In genomic region chr6:31268057-31268456, GRCm38 (mm10) we compare ENCODE assay signal across 27 mouse cellular contexts.
A peak's percentile ranks its signal among the peaks of the same experiment; 100 is the strongest.
DNase-seq lines count a peak whose midpoint lies in the region; ATAC-seq and TF ChIP-seq lines count a peak whose summit lies in the region.
"Had no signal": no experiment of that assay in that cellular context is flagged by ENCODE, and none has a peak within 500 bp of the region (broad histone marks: within the 10 kb centered on the region; RNA-seq: fewer than 3 reads in every experiment).

No protein-coding gene starts in this region.

- WGBS in heart, embryonic 11.5 days (ENCODE audit: insufficient replicate concordance): 48% methylated on average over 2 of the region's 2 CpGs
- WGBS in stomach, embryonic 16.5 days: 52% methylated on average over 2 of the region's 2 CpGs
- WGBS in kidney, embryonic 16.5 days: 57% methylated on average over 2 of the region's 2 CpGs

- H3K9me3 ChIP-seq in heart, embryonic 11.5 days (replicated peaks; ENCODE audit: control insufficient read depth, low read length): no peaks in the 10 kb centered on the region
- no peaks in the 10 kb centered on the region for H3K9me3 ChIP-seq in ES-Bruce4 (replicated peaks; ENCODE audit: control insufficient read depth, insufficient read depth, low read length, poor library complexity, severe bottlenecking)
- H3K9me3 ChIP-seq in stomach, embryonic 16.5 days (replicated peaks; ENCODE audit: control insufficient read depth, low read length): no peaks in the 10 kb centered on the region
- no peaks in the 10 kb centered on the region for H3K9me3 ChIP-seq in kidney, embryonic 16.5 days (ENCODE audit: low read length)
- H3K9me3 ChIP-seq: embryonic facial prominence, embryonic 12.5 days; embryonic facial prominence, embryonic 15.5 days; forebrain, embryonic 10.5 days; forebrain, embryonic 12.5 days; G1E had no signal

- no peak for ATAC-seq in heart, embryonic 11.5 days (replicated peaks; ENCODE audit: insufficient number of reproducible peaks, low FRiP score, low TSS enrichment)
- ATAC-seq in stomach, embryonic 16.5 days (ENCODE audit: insufficient read depth, low FRiP score): peak; percentile 29; the same call in 1 of the 2 replicates
- no peak for ATAC-seq in kidney, embryonic 16.5 days (ENCODE audit: low FRiP score, low TSS enrichment)
- ATAC-seq: activated CD4-positive, CD25-positive, alpha-beta regulatory T cell, adult 4 months; forebrain, embryonic 14.5 days; forebrain, embryonic 16.5 days; Patski had no signal

- H3K4me3 ChIP-seq in heart, embryonic 11.5 days (ENCODE audit: low read depth, low read length): no peak overlapping the region
- no peak overlapping the region for H3K4me3 ChIP-seq in ES-Bruce4 (ENCODE audit: low read depth, low read length)
- no peak overlapping the region for H3K4me3 ChIP-seq in stomach, embryonic 16.5 days (replicated peaks; ENCODE audit: low read length)
- H3K4me3 ChIP-seq in kidney, embryonic 16.5 days (ENCODE audit: low read length): no peak overlapping the region
- H3K4me3 ChIP-seq: embryonic facial prominence, embryonic 12.5 days; embryonic facial prominence, embryonic 15.5 days; erythroblast, embryonic 14.5 days; forebrain, embryonic 10.5 days; forebrain, embryonic 12.5 days had no signal

- TF ChIP-seq POLR2A in ES-Bruce4 (IDR thresholded peaks at IDR 0.05; ENCODE audit: insufficient read depth, low read length): no peak

- H3K4me1 ChIP-seq in heart, embryonic 11.5 days (ENCODE audit: control insufficient read depth, insufficient read depth, low read length): no peaks in the 10 kb centered on the region
- peaks cover 2% of the 10 kb centered on the region for H3K4me1 ChIP-seq in ES-Bruce4 (ENCODE audit: control insufficient read depth, insufficient read depth, low read length)
- H3K4me1 ChIP-seq in stomach, embryonic 16.5 days (ENCODE audit: control insufficient read depth, insufficient read depth, low read length): no peaks in the 10 kb centered on the region
- no peaks in the 10 kb centered on the region for H3K4me1 ChIP-seq in kidney, embryonic 16.5 days (ENCODE audit: insufficient read depth, low read length)
- H3K4me1 ChIP-seq: embryonic facial prominence, embryonic 12.5 days; embryonic facial prominence, embryonic 15.5 days; forebrain, embryonic 10.5 days; forebrain, embryonic 12.5 days had no signal

- DNase-seq in heart, adult 11 months: peak; percentile 82
- peak; percentile 78 for DNase-seq in urinary bladder, postnatal 14 days (ENCODE audit: low spot score)
- DNase-seq in urinary bladder, postnatal 10 days (ENCODE audit: low spot score): no peak
- no peak for DNase-seq in gastrocnemius, postnatal 25 days
- DNase-seq: adrenal gland, adult 8-10 months; adrenal gland, postnatal 14 days; cerebellum, adult 11 months; cerebellum, adult 18-20 months; cerebellum, adult 8-10 months; cerebellum, adult 9-11 months; cerebellum, postnatal 14 days; cerebellum, postnatal 36 days; embryo, embryonic 11 days had no signal

- H3K4me2 ChIP-seq in heart, embryonic 11.5 days: no peak overlapping the region
- no peak overlapping the region for H3K4me2 ChIP-seq in stomach, embryonic 16.5 days (ENCODE audit: low read depth, low read length)
- H3K4me2 ChIP-seq in kidney, embryonic 16.5 days (replicated peaks; ENCODE audit: low read depth, low read length): no peak overlapping the region
- H3K4me2 ChIP-seq: embryonic facial prominence, embryonic 12.5 days; embryonic facial prominence, embryonic 15.5 days; forebrain, embryonic 12.5 days had no signal

- H3K27me3 ChIP-seq in heart, embryonic 11.5 days (ENCODE audit: control insufficient read depth, insufficient read depth, low read length): peaks cover 2% of the 10 kb centered on the region; the same call in 1 of the 2 replicates
- no peaks in the 10 kb centered on the region for H3K27me3 ChIP-seq in ES-Bruce4 (ENCODE audit: control insufficient read depth, insufficient read depth, low read length, poor library complexity, severe bottlenecking)
- H3K27me3 ChIP-seq in stomach, embryonic 16.5 days (ENCODE audit: control insufficient read depth, insufficient read depth, low read length): no peaks in the 10 kb centered on the region
- no peaks in the 10 kb centered on the region for H3K27me3 ChIP-seq in kidney, embryonic 16.5 days (ENCODE audit: insufficient read depth, low read length)
- H3K27me3 ChIP-seq: embryonic facial prominence, embryonic 12.5 days; embryonic facial prominence, embryonic 15.5 days; forebrain, embryonic 12.5 days; Patski had no signal

- TF ChIP-seq CTCF in ES-Bruce4 (IDR thresholded peaks at IDR 0.05; ENCODE audit: low read depth, low read length): no peak

- no peak overlapping the region for H3K9ac ChIP-seq in heart, embryonic 11.5 days (ENCODE audit: low read depth, low read length)
- no peak overlapping the region for H3K9ac ChIP-seq in ES-Bruce4 (ENCODE audit: low read depth, poor library complexity, severe bottlenecking)
- no peak overlapping the region for H3K9ac ChIP-seq in stomach, embryonic 16.5 days (ENCODE audit: low read length)
- H3K9ac ChIP-seq in kidney, embryonic 16.5 days (replicated peaks; ENCODE audit: low read length): no peak overlapping the region
- H3K9ac ChIP-seq: embryonic facial prominence, embryonic 12.5 days; embryonic facial prominence, embryonic 15.5 days; forebrain, embryonic 12.5 days had no signal

- no peaks in the 10 kb centered on the region for H3K36me3 ChIP-seq in heart, embryonic 11.5 days (ENCODE audit: control insufficient read depth, insufficient read depth, low read length)
- H3K36me3 ChIP-seq in ES-Bruce4 (ENCODE audit: control insufficient read depth, insufficient read depth, low read length, poor library complexity, severe bottlenecking): no peaks in the 10 kb centered on the region
- H3K36me3 ChIP-seq in stomach, embryonic 16.5 days (ENCODE audit: control insufficient read depth, insufficient read depth, low read length): no peaks in the 10 kb centered on the region
- H3K36me3 ChIP-seq in kidney, embryonic 16.5 days (ENCODE audit: insufficient read depth, low read length): no peaks in the 10 kb centered on the region
- H3K36me3 ChIP-seq: embryonic facial prominence, embryonic 12.5 days; embryonic facial prominence, embryonic 15.5 days; forebrain, embryonic 10.5 days; forebrain, embryonic 12.5 days; G1E had no signal

- TF ChIP-seq EP300 in ES-Bruce4 (IDR thresholded peaks at IDR 0.05; ENCODE audit: insufficient read depth, low read depth, low read length): 0 out of 2 replicates have a peak, but pooled peaks have one; percentile 35

- H3K27ac ChIP-seq in heart, embryonic 11.5 days (ENCODE audit: low read depth, low read length): no peak overlapping the region
- no peak overlapping the region for H3K27ac ChIP-seq in ES-Bruce4 (ENCODE audit: insufficient read depth, low read length)
- H3K27ac ChIP-seq in stomach, embryonic 16.5 days (ENCODE audit: low read length): no peak overlapping the region; the same call in 1 of the 2 replicates
- no peak overlapping the region for H3K27ac ChIP-seq in kidney, embryonic 16.5 days (ENCODE audit: low read length)
- H3K27ac ChIP-seq: embryonic facial prominence, embryonic 12.5 days; embryonic facial prominence, embryonic 15.5 days; forebrain, embryonic 10.5 days; forebrain, embryonic 12.5 days had no signal

Comparison
In these comparisons a context has a peak if more than half of its experiments do, and no peak if none do; other contexts are left out.
1. DNase-seq: peak in heart, adult 11 months (single experiment) and urinary bladder, postnatal 14 days (single experiment); none in urinary bladder, postnatal 10 days (single experiment) and gastrocnemius, postnatal 25 days (single experiment).